Mouse (Mus musculus) forebrain, embryonic 13.5 days (tissue): Measurements from ENCODE around the gene Rps6ka6. TPM values are rescaled to one million over a fixed set of nuclear protein-coding genes. Genes with fewer than 3 reads are reported as not detected.
A peak's percentile ranks its signal among the peaks of the same experiment; 100 is the strongest.

Experiments
- ATAC-seq: fragments of 200-750 bp; cut with Nextera tagmentation; 2 replicates; pipeline ENCODE4 v1.8.0; 2017
- H3K27ac ChIP-seq: fragments of 300-500 bp; sonication (generic); 2 replicates; pipeline ENCODE4 v1.5.1; 2015; ENCODE audit warnings: inconsistent platforms, mild to moderate bottlenecking, moderate library complexity
- H3K27me3 ChIP-seq: fragments of 300-500 bp; sonication (generic); 2 replicates; pipeline ENCODE4 v1.6.1; 2015; ENCODE audit warnings: mild to moderate bottlenecking, inconsistent platforms
- H3K36me3 ChIP-seq: fragments of 300-500 bp; sonication (generic); 2 replicates; pipeline ENCODE4 v1.6.1; 2015; ENCODE audit warnings: mild to moderate bottlenecking, inconsistent platforms; ENCODE audit not compliant: poor library complexity, severe bottlenecking
- H3K4me1 ChIP-seq: fragments of 300-500 bp; sonication (generic); 2 replicates; pipeline ENCODE4 v1.6.1; 2015; ENCODE audit warnings: inconsistent platforms
- H3K4me2 ChIP-seq: fragments of 300-500 bp; sonication (generic); 2 replicates; pipeline ENCODE4 v1.6.1; 2015; ENCODE audit warnings: inconsistent platforms, mild to moderate bottlenecking, moderate library complexity
- H3K4me3 ChIP-seq: fragments of 300-500 bp; sonication (generic); 2 replicates; pipeline ENCODE4 v1.5.1; 2015; ENCODE audit warnings: mild to moderate bottlenecking, inconsistent platforms
- H3K9ac ChIP-seq: fragments of 300-500 bp; sonication (generic); 2 replicates; pipeline ENCODE4 v1.6.1; 2015; ENCODE audit warnings: mild to moderate bottlenecking, inconsistent platforms
- H3K9me3 ChIP-seq: fragments of 300-500 bp; sonication (generic); replicated peaks from 2 replicates; pipeline ENCODE4 v1.6.1; 2016; ENCODE audit warnings: inconsistent platforms
- WGBS: fragments of 180-500 bp; shearing (Covaris S2); methylation state at CpG from one replicate; pipeline ENCODE4 v1.1.7; 2015; 5-methylcytosine and 5-hydroxymethylcytosine counted together
- polyA plus RNA-seq: library from polyadenylated mRNA; unstranded; fragments of >200 nt; fragmentation: Nextera tagmentation; extraction: Ambion mirVana; gene quantifications from 2 replicates; pipeline ENCODE4 v1.2.1, GENCODE M21; 2015

Rps6ka6 gene
- polyA plus RNA-seq, result 40.2 and 46.4 TPM in 2 replicates

GRCm38 (mm10) chrX:111537859-111538258 is at the start of gene Rps6ka6:
Gene Rps6ka6 (minus strand): TSS chrX:111537959.
- no peaks in the 10 kb centered on the region for H3K9me3 ChIP-seq
- H3K27ac ChIP-seq, result no peak within 1 kb of the TSS
- no peak for ATAC-seq
- no peak within 1 kb of the TSS for H3K4me3 ChIP-seq
- 81% methylated on average over 10 of the region's 10 CpGs for WGBS
- H3K36me3 ChIP-seq, result no peaks in the 10 kb centered on the region
- H3K4me2 ChIP-seq, result no peak within 1 kb of the TSS
- H3K27me3 ChIP-seq, result no peaks in the 10 kb centered on the region
- no peaks in the 10 kb centered on the region for H3K4me1 ChIP-seq
- no peak within 1 kb of the TSS for H3K9ac ChIP-seq

GRCm38 (mm10) chrX:111577044-111577443 is 39.3 kb upstream of the Rps6ka6 start:
- Histone ChIP-seq H3K9me3 (no peaks in the 10 kb centered on the region), H3K9ac (no peak overlapping the region), H3K27me3 (no peaks in the 10 kb centered on the region), H3K27ac (no peak overlapping the region), H3K4me2 (no peak overlapping the region), H3K4me1 (no peaks in the 10 kb centered on the region), H3K4me3 (no peak overlapping the region), H3K36me3 (no peaks in the 10 kb centered on the region)
- 88% methylated on average over 2 of the region's 2 CpGs for WGBS
- no peak for ATAC-seq

- Histone ChIP-seq H3K36me3 (no peaks in the 10 kb centered on the region), H3K9me3 (no peaks in the 10 kb centered on the region), H3K27ac (no peak overlapping the region), H3K4me2 (no peak overlapping the region), H3K4me1 (no peaks in the 10 kb centered on the region), H3K9ac (no peak overlapping the region), H3K27me3 (no peaks in the 10 kb centered on the region), H3K4me3 (no peak overlapping the region)
- WGBS, result 77% methylated on average over 1 of the region's 1 CpGs
- ATAC-seq, result peak; percentile 66
Observed at GRCm38 (mm10) chrX:111518206-111518605, 19.6 kb downstream of the Rps6ka6 start.

- no peaks in the 10 kb centered on the region for H3K9me3 ChIP-seq
- H3K36me3 ChIP-seq, result no peaks in the 10 kb centered on the region
- ATAC-seq, result no peak
- H3K4me2 ChIP-seq, result peak overlapping the region; percentile 51
- H3K4me1 ChIP-seq, result no peaks in the 10 kb centered on the region
- H3K9ac ChIP-seq, result peak overlapping the region; percentile 48
- H3K27me3 ChIP-seq, result no peaks in the 10 kb centered on the region
- 26% methylated on average over 12 of the region's 12 CpGs for WGBS
- H3K27ac ChIP-seq, result no peak overlapping the region
- peak overlapping the region; percentile 63 for H3K4me3 ChIP-seq
Observed at GRCm38 (mm10) chrX:111463565-111464093, 74.1 kb downstream of the Rps6ka6 start.

- Histone ChIP-seq H3K9ac (peak overlapping the region; percentile 73), H3K4me2 (peak overlapping the region; percentile 57), H3K27me3 (no peaks in the 10 kb centered on the region), H3K4me1 (no peaks in the 10 kb centered on the region), H3K27ac (peak overlapping the region; percentile 74), H3K4me3 (peak overlapping the region; percentile 63), H3K36me3 (no peaks in the 10 kb centered on the region), H3K9me3 (no peaks in the 10 kb centered on the region)
- WGBS, result 22% methylated on average over 25 of the region's 72 CpGs
- ATAC-seq, result peak; percentile 97
Observed at GRCm38 (mm10) chrX:111462833-111463564, 74.8 kb downstream of the Rps6ka6 start.

GRCm38 (mm10) chrX:111462495-111462832 is 75.3 kb downstream of the Rps6ka6 start:
- peak overlapping the region; percentile 74 for H3K27ac ChIP-seq
- peak overlapping the region; percentile 63 for H3K4me3 ChIP-seq
- no peak; the same call in 1 of the 2 replicates for ATAC-seq
- no peaks in the 10 kb centered on the region for H3K27me3 ChIP-seq
- WGBS, result 34% methylated on average over 19 of the region's 21 CpGs
- H3K4me1 ChIP-seq, result no peaks in the 10 kb centered on the region
- no peaks in the 10 kb centered on the region for H3K9me3 ChIP-seq
- H3K9ac ChIP-seq, result peak overlapping the region; percentile 73
- H3K4me2 ChIP-seq, result peak overlapping the region; percentile 57
- H3K36me3 ChIP-seq, result no peaks in the 10 kb centered on the region

- no peak for ATAC-seq
- Histone ChIP-seq H3K27me3 (no peaks in the 10 kb centered on the region), H3K27ac (peak overlapping the region; percentile 74; the same call in 1 of the 2 replicates), H3K4me2 (peak overlapping the region; percentile 57), H3K9me3 (no peaks in the 10 kb centered on the region), H3K4me3 (peak overlapping the region; percentile 63), H3K9ac (peak overlapping the region; percentile 73), H3K36me3 (no peaks in the 10 kb centered on the region), H3K4me1 (no peaks in the 10 kb centered on the region)
- 19% methylated on average over 8 of the region's 8 CpGs for WGBS
Observed at GRCm38 (mm10) chrX:111462092-111462491, 75.7 kb downstream of the Rps6ka6 start.

GRCm38 (mm10) chrX:111460166-111460565 is 77.6 kb downstream of the Rps6ka6 start:
- Histone ChIP-seq H3K9me3 (no peaks in the 10 kb centered on the region), H3K4me1 (no peaks in the 10 kb centered on the region), H3K27me3 (no peaks in the 10 kb centered on the region), H3K36me3 (no peaks in the 10 kb centered on the region), H3K4me2 (no peak overlapping the region), H3K9ac (no peak overlapping the region), H3K4me3 (no peak overlapping the region), H3K27ac (no peak overlapping the region)
- ATAC-seq, result no peak

GRCm38 (mm10) chrX:111436571-111436970 is 101.2 kb downstream of the Rps6ka6 start:
- no peaks in the 10 kb centered on the region for H3K4me1 ChIP-seq
- H3K9ac ChIP-seq, result no peak overlapping the region
- H3K4me2 ChIP-seq, result no peak overlapping the region
- no peaks in the 10 kb centered on the region for H3K9me3 ChIP-seq
- no peak overlapping the region for H3K4me3 ChIP-seq
- H3K36me3 ChIP-seq, result no peaks in the 10 kb centered on the region
- no peak for ATAC-seq
- H3K27ac ChIP-seq, result no peak overlapping the region
- no peaks in the 10 kb centered on the region for H3K27me3 ChIP-seq

GRCm38 (mm10) chrX:111414775-111415174 is 123.0 kb downstream of the Rps6ka6 start:
- ATAC-seq, result no peak
- H3K27me3 ChIP-seq, result no peaks in the 10 kb centered on the region
- H3K27ac ChIP-seq, result no peak overlapping the region
- no peaks in the 10 kb centered on the region for H3K4me1 ChIP-seq
- H3K9me3 ChIP-seq, result no peaks in the 10 kb centered on the region
- WGBS, result 86% methylated on average over 4 of the region's 4 CpGs
- H3K36me3 ChIP-seq, result no peaks in the 10 kb centered on the region
- H3K4me3 ChIP-seq, result no peak overlapping the region
- H3K4me2 ChIP-seq, result no peak overlapping the region
- H3K9ac ChIP-seq, result no peak overlapping the region

GRCm38 (mm10) chrX:111404816-111405215 is 132.9 kb downstream of the Rps6ka6 start:
- H3K9me3 ChIP-seq, result no peaks in the 10 kb centered on the region
- no peak overlapping the region for H3K4me3 ChIP-seq
- no peak for ATAC-seq
- H3K27ac ChIP-seq, result no peak overlapping the region
- H3K27me3 ChIP-seq, result no peaks in the 10 kb centered on the region
- WGBS, result 89% methylated on average over 2 of the region's 2 CpGs
- no peaks in the 10 kb centered on the region for H3K36me3 ChIP-seq
- no peak overlapping the region for H3K4me2 ChIP-seq
- no peaks in the 10 kb centered on the region for H3K4me1 ChIP-seq
- no peak overlapping the region for H3K9ac ChIP-seq

GRCm38 (mm10) chrX:111377020-111377419 is 160.7 kb downstream of the Rps6ka6 start:
- ATAC-seq, result no peak
- H3K27me3 ChIP-seq, result no peaks in the 10 kb centered on the region
- no peaks in the 10 kb centered on the region for H3K36me3 ChIP-seq
- H3K4me2 ChIP-seq, result no peak overlapping the region
- H3K9ac ChIP-seq, result no peak overlapping the region
- no peak overlapping the region for H3K27ac ChIP-seq
- H3K4me1 ChIP-seq, result no peaks in the 10 kb centered on the region
- H3K4me3 ChIP-seq, result no peak overlapping the region
- 88% methylated on average over 5 of the region's 5 CpGs for WGBS
- no peaks in the 10 kb centered on the region for H3K9me3 ChIP-seq

- ATAC-seq, result no peak
Observed at GRCm38 (mm10) chrX:111374177-111374576, 163.6 kb downstream of the Rps6ka6 start.

More at GRCm38 (mm10) chrX:111374177-111374576, 163.6 kb downstream of the Rps6ka6 start:
- Histone ChIP-seq H3K27ac (no peak overlapping the region), H3K27me3 (no peaks in the 10 kb centered on the region), H3K4me2 (no peak overlapping the region), H3K4me3 (no peak overlapping the region), H3K9ac (no peak overlapping the region), H3K4me1 (no peaks in the 10 kb centered on the region), H3K36me3 (no peaks in the 10 kb centered on the region), H3K9me3 (no peaks in the 10 kb centered on the region)
- 63% methylated on average over 1 of the region's 1 CpGs for WGBS
